Mouse (Mus musculus) cerebellum, adult 2 months (tissue): ENCODE measurements around the gene Negr1. TPM values are rescaled to one million over a fixed set of nuclear protein-coding genes. Genes with fewer than 3 reads are reported as not detected.

ENCODE experiments used
- DNase-seq, 2 experiments: peaks; one replicate each; pipeline ENCODE4 v3.0.0; 2021
- H3K27ac ChIP-seq: fragments of 200-500 bp; 2 replicates; pipeline ENCODE4 v1.5.1; 2012; ENCODE audit warnings: low read length, control low read depth, inconsistent platforms; ENCODE audit not compliant: insufficient read depth
- H3K27me3 ChIP-seq: fragments of 200-500 bp; 2 replicates; pipeline ENCODE4 v1.6.1; 2012; ENCODE audit warnings: inconsistent platforms, mild to moderate bottlenecking, low read length, moderate library complexity; ENCODE audit not compliant: control insufficient read depth, insufficient read depth
- H3K4me1 ChIP-seq: fragments of 200-500 bp; 2 replicates; pipeline ENCODE4 v1.6.1; 2011; ENCODE audit warnings: low read length; ENCODE audit not compliant: control insufficient read depth, insufficient read depth
- H3K4me3 ChIP-seq: fragments of 200-500 bp; replicated peaks from 2 replicates; pipeline ENCODE3; 2011; ENCODE audit warnings: mild to moderate bottlenecking, low read depth, low read length, control low read depth; ENCODE audit not compliant: insufficient read depth
- CTCF ChIP-seq: fragments of 200-500 bp; IDR thresholded peaks from 2 replicates; pipeline ENCODE4 v1.5.1; 2011; ENCODE audit warnings: low read depth, mild to moderate bottlenecking, control low read depth, low read length, moderate library complexity, borderline replicate concordance; ENCODE audit not compliant: insufficient read depth
- POLR2A ChIP-seq: fragments of 200-500 bp; IDR thresholded peaks from 2 replicates; pipeline ENCODE4 v1.6.1; 2011; ENCODE audit warnings: low read length, control low read depth, borderline replicate concordance; ENCODE audit not compliant: insufficient read depth
- WGBS: fragments of 180-500 bp; shearing (Covaris S2); methylation state at CpG from one replicate; pipeline ENCODE4 v1.1.7; 2018; 5-methylcytosine and 5-hydroxymethylcytosine counted together
- polyA plus RNA-seq: library from polyadenylated mRNA; depleted of rRNA; stranded (reverse); fragments of >200 nt; gene quantifications from 2 replicates; pipeline ENCODE4 v1.2.3, GENCODE M21; 2012

Gene Negr1
- polyA plus RNA-seq, 1 experiment = 83.3 TPM

GRCm38 (mm10) chr3:156698687-156699086 lies 137.1 kb downstream of the Negr1 start:
- Histone ChIP-seq H3K4me3 (no peak overlapping the region), H3K27ac (no peak overlapping the region), H3K4me1 (peaks cover 6% of the 10 kb centered on the region; the same call in 1 of the 2 replicates), H3K27me3 (no peaks in the 10 kb centered on the region)
- whole genome bisulfite sequencing = 94% methylated on average over 1 of the region's 1 CpGs
- no peak for DNase-seq
- no peak for TF ChIP-seq CTCF
- TF ChIP-seq POLR2A = no peak

GRCm38 (mm10) chr3:156703241-156703640 lies 141.6 kb downstream of the Negr1 start:
- H3K4me1 ChIP-seq = peaks cover 3% of the 10 kb centered on the region; the same call in 1 of the 2 replicates
- no peak overlapping the region for H3K4me3 ChIP-seq
- 5% methylated on average over 1 of the region's 1 CpGs for WGBS
- DNase-seq = peak; percentile 38 to 78
- no peak overlapping the region for H3K27ac ChIP-seq
- TF ChIP-seq POLR2A (no peak), CTCF (no peak)
- H3K27me3 ChIP-seq = no peaks in the 10 kb centered on the region

DNA sequence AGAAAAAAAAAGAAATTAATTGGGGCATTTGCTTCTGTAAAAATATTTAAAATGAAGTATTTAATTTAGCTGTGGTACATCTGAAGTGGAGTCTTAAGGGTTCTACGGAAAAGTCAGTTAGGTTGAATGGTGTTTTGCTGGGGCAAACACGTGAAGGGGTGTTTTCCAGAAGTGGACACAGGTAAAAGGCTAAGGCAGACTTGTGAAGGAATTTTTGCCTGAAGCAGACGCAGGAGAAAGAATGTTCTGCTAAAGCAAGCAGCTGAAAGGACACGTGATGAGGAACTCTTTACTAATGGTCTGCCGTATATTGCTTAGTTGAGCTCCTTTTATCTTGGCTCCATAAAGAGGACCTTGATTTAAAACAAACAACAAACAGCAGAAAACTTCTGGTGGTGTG lies 148.6 kb downstream of the Negr1 start:
- DNase-seq = no peak
- Histone ChIP-seq H3K27ac (no peak overlapping the region), H3K27me3 (no peaks in the 10 kb centered on the region), H3K4me3 (no peak overlapping the region), H3K4me1 (peaks cover 14% of the 10 kb centered on the region)
- 59% methylated on average over 5 of the region's 5 CpGs for WGBS
- no peak for TF ChIP-seq POLR2A
- TF ChIP-seq CTCF = no peak

DNA sequence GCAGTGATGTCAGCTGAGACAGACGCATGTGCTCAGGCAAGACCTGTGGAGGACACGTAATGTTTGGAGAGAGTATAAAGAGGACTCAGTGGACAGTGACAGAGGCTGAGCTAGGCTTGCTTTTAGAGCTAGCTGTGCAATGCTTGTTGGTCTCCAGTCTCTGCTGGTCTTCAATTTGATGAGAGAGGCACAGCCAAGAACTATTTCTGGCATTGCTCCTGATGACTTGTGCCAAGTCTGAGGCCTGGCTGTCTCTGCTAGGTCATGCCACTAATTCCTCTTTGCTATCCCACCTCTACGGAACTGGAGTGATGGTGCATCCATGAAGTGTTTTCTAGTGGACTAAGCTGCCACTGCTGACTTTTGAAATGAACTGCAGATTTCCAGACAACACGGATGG lies 149.1 kb downstream of the Negr1 start:
- Histone ChIP-seq H3K27me3 (no peaks in the 10 kb centered on the region), H3K4me1 (peaks cover 14% of the 10 kb centered on the region), H3K27ac (no peak overlapping the region), H3K4me3 (no peak overlapping the region)
- TF ChIP-seq POLR2A (no peak), CTCF (no peak)
- 10% methylated on average over 4 of the region's 4 CpGs for WGBS
- peak; percentile 70 to 83 for DNase-seq

- no peak overlapping the region for H3K27ac ChIP-seq
- no peaks in the 10 kb centered on the region for H3K27me3 ChIP-seq
- no peak for DNase-seq
- no peak for TF ChIP-seq POLR2A
- TF ChIP-seq CTCF = no peak
- H3K4me3 ChIP-seq = no peak overlapping the region
- peaks cover 6% of the 10 kb centered on the region for H3K4me1 ChIP-seq
These were observed 174.7 kb downstream of the Negr1 start for GRCm38 (mm10) chr3:156736335-156736734.

- H3K27me3 ChIP-seq = no peaks in the 10 kb centered on the region
- WGBS = 68% methylated on average over 3 of the region's 3 CpGs
- DNase-seq = no peak
- TF ChIP-seq POLR2A (no peak), CTCF (no peak)
- H3K4me1 ChIP-seq = peaks cover 13% of the 10 kb centered on the region
- no peak overlapping the region for H3K27ac ChIP-seq
- no peak overlapping the region for H3K4me3 ChIP-seq
These were observed 177.9 kb downstream of the Negr1 start for GRCm38 (mm10) chr3:156739529-156739928.

GRCm38 (mm10) chr3:156743266-156743665 lies 181.7 kb downstream of the Negr1 start:
- Histone ChIP-seq H3K27ac (no peak overlapping the region), H3K4me3 (no peak overlapping the region), H3K27me3 (no peaks in the 10 kb centered on the region), H3K4me1 (peaks cover 9% of the 10 kb centered on the region)
- no peak for TF ChIP-seq CTCF
- no peak for TF ChIP-seq POLR2A
- WGBS = 9% methylated on average over 1 of the region's 1 CpGs
- DNase-seq = peak in 1 of 2 experiments; percentile 57

- no peak for TF ChIP-seq POLR2A
- TF ChIP-seq CTCF = no peak
- no peaks in the 10 kb centered on the region for H3K27me3 ChIP-seq
- H3K4me1 ChIP-seq = peaks cover 6% of the 10 kb centered on the region; the same call in 1 of the 2 replicates
- WGBS = 75% methylated on average over 5 of the region's 5 CpGs
- no peak for DNase-seq
- no peak overlapping the region for H3K4me3 ChIP-seq
- no peak overlapping the region for H3K27ac ChIP-seq
These were observed 183.7 kb downstream of the Negr1 start for GRCm38 (mm10) chr3:156745218-156745770.

DNA sequence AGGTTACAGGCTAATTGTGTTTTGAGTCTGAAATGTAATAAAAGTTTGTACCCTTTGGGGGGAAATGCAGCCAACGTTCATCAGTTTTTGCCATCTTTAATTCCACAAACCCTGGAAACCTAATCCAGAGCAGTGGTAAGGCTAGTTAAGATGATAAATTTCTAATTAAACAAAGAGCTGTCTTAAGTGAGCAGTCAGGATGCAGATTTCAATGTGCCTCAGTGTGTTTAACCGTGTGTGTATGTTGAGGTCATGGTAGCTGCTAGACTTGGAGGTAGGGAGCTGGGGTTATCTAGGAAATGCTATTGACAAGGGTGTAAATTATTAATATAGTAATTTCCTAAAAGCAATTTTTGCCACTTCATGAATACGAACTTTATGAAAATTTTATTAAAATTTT lies 185.9 kb downstream of the Negr1 start:
- no peak overlapping the region for H3K27ac ChIP-seq
- no peak for DNase-seq
- peaks cover 2% of the 10 kb centered on the region for H3K4me1 ChIP-seq
- no peak for TF ChIP-seq POLR2A
- TF ChIP-seq CTCF = no peak
- H3K4me3 ChIP-seq = no peak overlapping the region
- 97% methylated on average over 3 of the region's 3 CpGs for WGBS
- no peaks in the 10 kb centered on the region for H3K27me3 ChIP-seq
